8 mouse cellular contexts compared by ENCODE assay signal in genomic region chr5:115508859-115509147, GRCm38 (mm10). TPM values are rescaled to one million over a fixed set of nuclear protein-coding genes. Genes with fewer than 3 reads are reported as not detected.
DNase-seq lines count a peak whose midpoint lies in the region; ATAC-seq lines count a peak whose summit lies in the region.

No protein-coding gene starts in this region.

- peaks cover 24% of the 10 kb centered on the region for H3K36me3 ChIP-seq in megakaryocyte, embryonic 14.5 days (replicated peaks; ENCODE audit: low read length)
- peaks cover 5% of the 10 kb centered on the region; the same call in 1 of the 2 replicates for H3K36me3 ChIP-seq in heart, embryonic 12.5 days
- H3K36me3 ChIP-seq in kidney, embryonic 16.5 days (ENCODE audit: insufficient read depth, low read length): no peaks in the 10 kb centered on the region
- H3K36me3 ChIP-seq in midbrain, embryonic 15.5 days (replicated peaks): no peaks in the 10 kb centered on the region

- DNase-seq in urinary bladder, postnatal 36 days (ENCODE audit: low spot score in 2 of 2): no peak
- DNase-seq in left cerebral cortex, postnatal 25 days (ENCODE audit: low spot score in 2 of 2): no peak

- peak overlapping the region; percentile 99 for H3K4me3 ChIP-seq in megakaryocyte, embryonic 14.5 days (replicated peaks)
- peak overlapping the region; percentile 97 for H3K4me3 ChIP-seq in heart, embryonic 12.5 days
- peak overlapping the region; percentile 90 for H3K4me3 ChIP-seq in kidney, embryonic 16.5 days (ENCODE audit: low read length)
- H3K4me3 ChIP-seq in midbrain, embryonic 15.5 days: peak overlapping the region; percentile 84

- intact Hi-C loops in left cerebral cortex, postnatal 25 days (cut with DNase I): no loop called here

- peak overlapping the region; percentile 90 for H3K4me2 ChIP-seq in heart, embryonic 12.5 days
- peak overlapping the region; percentile 92 for H3K4me2 ChIP-seq in kidney, embryonic 16.5 days (replicated peaks; ENCODE audit: low read depth, low read length)
- H3K4me2 ChIP-seq in midbrain, embryonic 15.5 days: peak overlapping the region; percentile 87

- ATAC-seq in megakaryocyte, adult 5-6 weeks (ENCODE audit: poor library complexity, severe bottlenecking): no peak
- ATAC-seq in heart, embryonic 12.5 days (ENCODE audit: insufficient number of reproducible peaks, low FRiP score): no peak
- ATAC-seq in kidney, embryonic 16.5 days (ENCODE audit: low FRiP score, low TSS enrichment): peak; percentile 93
- ATAC-seq in midbrain, embryonic 15.5 days (replicated peaks): no peak
- no peak for ATAC-seq in monocyte, adult 5-6 weeks (replicated peaks; ENCODE audit: insufficient number of reproducible peaks, low FRiP score, low TSS enrichment, poor library complexity, severe bottlenecking)

- H3K27me3 ChIP-seq in megakaryocyte, embryonic 14.5 days (replicated peaks): no peaks in the 10 kb centered on the region
- no peaks in the 10 kb centered on the region for H3K27me3 ChIP-seq in heart, embryonic 12.5 days (replicated peaks)
- H3K27me3 ChIP-seq in kidney, embryonic 16.5 days (ENCODE audit: insufficient read depth, low read length): no peaks in the 10 kb centered on the region
- no peaks in the 10 kb centered on the region for H3K27me3 ChIP-seq in midbrain, embryonic 15.5 days (replicated peaks)

- 37% methylated on average over 10 of the region's 10 CpGs for WGBS in heart, embryonic 12.5 days
- WGBS in kidney, embryonic 16.5 days: 3% methylated on average over 10 of the region's 10 CpGs
- WGBS in midbrain, embryonic 15.5 days: 23% methylated on average over 10 of the region's 10 CpGs

- peak overlapping the region; percentile 95 for H3K9ac ChIP-seq in heart, embryonic 12.5 days
- H3K9ac ChIP-seq in kidney, embryonic 16.5 days (replicated peaks; ENCODE audit: low read length): peak overlapping the region; percentile 95
- H3K9ac ChIP-seq in midbrain, embryonic 15.5 days: 0 out of 2 replicates have a peak overlapping the region, but pooled peaks have one; percentile 93

- H3K27ac ChIP-seq in heart, embryonic 12.5 days (ENCODE audit: poor library complexity, severe bottlenecking): 0 out of 2 replicates have a peak overlapping the region, but pooled peaks have one; percentile 7
- peak overlapping the region; percentile 89 for H3K27ac ChIP-seq in kidney, embryonic 16.5 days (ENCODE audit: low read length)
- no peak overlapping the region for H3K27ac ChIP-seq in midbrain, embryonic 15.5 days

- H3K4me1 ChIP-seq in megakaryocyte, embryonic 14.5 days: peaks cover 68% of the 10 kb centered on the region
- peaks cover 42% of the 10 kb centered on the region for H3K4me1 ChIP-seq in heart, embryonic 12.5 days (replicated peaks)
- peaks cover 35% of the 10 kb centered on the region for H3K4me1 ChIP-seq in kidney, embryonic 16.5 days (ENCODE audit: insufficient read depth, low read length)
- peaks cover 32% of the 10 kb centered on the region for H3K4me1 ChIP-seq in midbrain, embryonic 15.5 days

- H3K9me3 ChIP-seq in megakaryocyte, embryonic 14.5 days: peaks cover 6% of the 10 kb centered on the region
- no peaks in the 10 kb centered on the region for H3K9me3 ChIP-seq in heart, embryonic 12.5 days (replicated peaks)
- H3K9me3 ChIP-seq in kidney, embryonic 16.5 days (ENCODE audit: low read length): no peaks in the 10 kb centered on the region
- H3K9me3 ChIP-seq in midbrain, embryonic 15.5 days: no peaks in the 10 kb centered on the region

RNA-seq across cellular contexts. Expression of gene Pxn, which starts 2.3 kb away (rescaled TPM):
- 63.1 and 67.7 TPM in 2 replicates for polyA plus RNA-seq in megakaryocyte, embryonic 14.5 days (2012; ENCODE audit: insufficient read depth, low replicate concordance)
- total RNA-seq in megakaryocyte, adult 5-6 weeks (2015): 81.3 and 93.8 TPM in 2 replicates
- total RNA-seq in megakaryocyte, adult 5-6 weeks (2017): 151 and 199 TPM in 2 replicates
- 41.1 and 41.7 TPM in 2 replicates for polyA plus RNA-seq in heart, embryonic 12.5 days (2016; fragmentation: Nextera tagmentation; extraction: Ambion mirVana)
- 60.5 and 67.2 TPM in 2 replicates for polyA plus RNA-seq in kidney, embryonic 16.5 days (2015; fragmentation: Nextera tagmentation; extraction: Ambion mirVana)
- 20.4 and 20.9 TPM in 2 replicates for polyA plus RNA-seq in midbrain, embryonic 15.5 days (2015; fragmentation: Nextera tagmentation; extraction: Ambion mirVana)
- total RNA-seq in monocyte, adult 5-6 weeks (2017): 85.9 to 113 TPM (median 106 TPM) in 3 replicates
- total RNA-seq in left cerebral cortex, postnatal 25 days (2021): 10 to 100 TPM; 19.9 to 21.0 TPM

RNA-seq across cellular contexts. Expression of gene Sirt4, which starts 24.3 kb away (rescaled TPM):
- polyA plus RNA-seq in megakaryocyte, embryonic 14.5 days (2012; ENCODE audit: insufficient read depth, low replicate concordance): 3.1 TPM in 1 of 2 replicates, not detected in the other
- 3.6 and 5.4 TPM in 2 replicates for total RNA-seq in megakaryocyte, adult 5-6 weeks (2015)
- 2.0 and 3.3 TPM in 2 replicates for total RNA-seq in megakaryocyte, adult 5-6 weeks (2017)
- 14.7 and 18.0 TPM in 2 replicates for polyA plus RNA-seq in heart, embryonic 12.5 days (2016; fragmentation: Nextera tagmentation; extraction: Ambion mirVana)
- polyA plus RNA-seq in kidney, embryonic 16.5 days (2015; fragmentation: Nextera tagmentation; extraction: Ambion mirVana): 27.3 and 27.5 TPM in 2 replicates
- 31.6 and 32.6 TPM in 2 replicates for polyA plus RNA-seq in midbrain, embryonic 15.5 days (2015; fragmentation: Nextera tagmentation; extraction: Ambion mirVana)
- 5.2 to 10.7 TPM (median 7.8 TPM) in 3 replicates for total RNA-seq in monocyte, adult 5-6 weeks (2017)
- total RNA-seq in left cerebral cortex, postnatal 25 days (2021): 10 to 100 TPM; 31.1 to 34.0 TPM

RNA-seq across cellular contexts. Expression of gene Pla2g1b, which starts 42.7 kb away (rescaled TPM):
- polyA plus RNA-seq in megakaryocyte, embryonic 14.5 days (2012; ENCODE audit: insufficient read depth, low replicate concordance): not detected in 2 replicates
- not detected in 2 replicates for total RNA-seq in megakaryocyte, adult 5-6 weeks (2015)
- not detected in 2 replicates for total RNA-seq in megakaryocyte, adult 5-6 weeks (2017)
- 0.72 and 1.3 TPM in 2 replicates for polyA plus RNA-seq in heart, embryonic 12.5 days (2016; fragmentation: Nextera tagmentation; extraction: Ambion mirVana)
- 0.94 and 2.1 TPM in 2 replicates for polyA plus RNA-seq in kidney, embryonic 16.5 days (2015; fragmentation: Nextera tagmentation; extraction: Ambion mirVana)
- polyA plus RNA-seq in midbrain, embryonic 15.5 days (2015; fragmentation: Nextera tagmentation; extraction: Ambion mirVana): not detected in 2 replicates
- total RNA-seq in monocyte, adult 5-6 weeks (2017): not detected in 3 replicates
- total RNA-seq in left cerebral cortex, postnatal 25 days (2021): not detected

RNA-seq across cellular contexts. Expression of gene Rplp0, which starts 50.5 kb away (rescaled TPM):
- polyA plus RNA-seq in megakaryocyte, embryonic 14.5 days (2012; ENCODE audit: insufficient read depth, low replicate concordance): 975 and 2,538 TPM in 2 replicates
- 1,875 and 2,228 TPM in 2 replicates for total RNA-seq in megakaryocyte, adult 5-6 weeks (2015)
- 1,202 and 1,250 TPM in 2 replicates for total RNA-seq in megakaryocyte, adult 5-6 weeks (2017)
- 949 and 971 TPM in 2 replicates for polyA plus RNA-seq in heart, embryonic 12.5 days (2016; fragmentation: Nextera tagmentation; extraction: Ambion mirVana)
- 1,527 and 1,553 TPM in 2 replicates for polyA plus RNA-seq in kidney, embryonic 16.5 days (2015; fragmentation: Nextera tagmentation; extraction: Ambion mirVana)
- 811 and 847 TPM in 2 replicates for polyA plus RNA-seq in midbrain, embryonic 15.5 days (2015; fragmentation: Nextera tagmentation; extraction: Ambion mirVana)
- total RNA-seq in monocyte, adult 5-6 weeks (2017): 991 to 1,396 TPM (median 1,306 TPM) in 3 replicates
- 100 to 1,000 TPM; 208 to 218 TPM for total RNA-seq in left cerebral cortex, postnatal 25 days (2021)

RNA-seq across cellular contexts. Expression of gene Gcn1l1, which starts 56.3 kb away (rescaled TPM):
- polyA plus RNA-seq in megakaryocyte, embryonic 14.5 days (2012; ENCODE audit: insufficient read depth, low replicate concordance): 25.1 and 30.4 TPM in 2 replicates
- total RNA-seq in megakaryocyte, adult 5-6 weeks (2015): 9.0 and 9.2 TPM in 2 replicates
- total RNA-seq in megakaryocyte, adult 5-6 weeks (2017): 13.2 and 13.4 TPM in 2 replicates
- 43.1 and 47.0 TPM in 2 replicates for polyA plus RNA-seq in heart, embryonic 12.5 days (2016; fragmentation: Nextera tagmentation; extraction: Ambion mirVana)
- polyA plus RNA-seq in kidney, embryonic 16.5 days (2015; fragmentation: Nextera tagmentation; extraction: Ambion mirVana): 44.3 and 48.8 TPM in 2 replicates
- 48.3 and 53.4 TPM in 2 replicates for polyA plus RNA-seq in midbrain, embryonic 15.5 days (2015; fragmentation: Nextera tagmentation; extraction: Ambion mirVana)
- total RNA-seq in monocyte, adult 5-6 weeks (2017): 16.9 to 37.5 TPM (median 22.8 TPM) in 3 replicates
- total RNA-seq in left cerebral cortex, postnatal 25 days (2021): 10 to 100 TPM; 61.4 to 75.7 TPM
